Mouse (Mus musculus) E14TG2a.4 (cell line): ENCODE data around the gene Bhlhe23.

Source experiments
- CTCF ChIP-seq: conservative IDR thresholded peaks from 2 replicates; pipeline ENCODE4 v1.5.1; 2014; ENCODE audit warnings: low read length
- NANOG ChIP-seq: IDR thresholded peaks from 2 replicates; pipeline ENCODE4 v1.6.1; 2014; ENCODE audit warnings: borderline replicate concordance, low read length, mixed read lengths
- POU5F1 ChIP-seq: IDR thresholded peaks from 2 replicates; pipeline ENCODE4 v1.6.1; 2014; ENCODE audit warnings: low read length, borderline replicate concordance

DNA sequence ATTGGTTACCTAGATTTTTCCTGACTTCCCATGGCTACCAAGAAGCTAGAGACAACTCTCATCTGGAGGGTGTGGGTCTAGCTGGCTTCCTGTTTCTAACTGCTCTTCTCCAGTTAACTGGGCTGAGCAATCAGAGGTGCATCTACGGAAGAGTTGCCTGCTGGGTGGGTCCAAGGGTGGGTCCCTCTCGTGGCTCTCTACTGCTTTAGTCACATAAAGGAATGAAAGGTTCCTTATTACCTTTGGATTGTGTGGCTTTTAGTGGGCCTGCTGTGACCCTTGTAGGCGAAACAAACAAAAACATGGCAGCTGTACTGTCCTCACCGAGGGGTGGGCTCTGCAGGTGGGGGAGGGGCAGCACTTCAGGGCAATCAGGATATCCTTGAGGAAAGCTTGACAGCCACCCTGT lies 49.1 kb downstream of the Bhlhe23 start:
- TF ChIP-seq CTCF (no peak), NANOG (peak; percentile 81; the same call in 1 of the 2 replicates), POU5F1 (no peak)
